Mouse (Mus musculus): ENCODE results near the gene Arl8b.

DNA sequence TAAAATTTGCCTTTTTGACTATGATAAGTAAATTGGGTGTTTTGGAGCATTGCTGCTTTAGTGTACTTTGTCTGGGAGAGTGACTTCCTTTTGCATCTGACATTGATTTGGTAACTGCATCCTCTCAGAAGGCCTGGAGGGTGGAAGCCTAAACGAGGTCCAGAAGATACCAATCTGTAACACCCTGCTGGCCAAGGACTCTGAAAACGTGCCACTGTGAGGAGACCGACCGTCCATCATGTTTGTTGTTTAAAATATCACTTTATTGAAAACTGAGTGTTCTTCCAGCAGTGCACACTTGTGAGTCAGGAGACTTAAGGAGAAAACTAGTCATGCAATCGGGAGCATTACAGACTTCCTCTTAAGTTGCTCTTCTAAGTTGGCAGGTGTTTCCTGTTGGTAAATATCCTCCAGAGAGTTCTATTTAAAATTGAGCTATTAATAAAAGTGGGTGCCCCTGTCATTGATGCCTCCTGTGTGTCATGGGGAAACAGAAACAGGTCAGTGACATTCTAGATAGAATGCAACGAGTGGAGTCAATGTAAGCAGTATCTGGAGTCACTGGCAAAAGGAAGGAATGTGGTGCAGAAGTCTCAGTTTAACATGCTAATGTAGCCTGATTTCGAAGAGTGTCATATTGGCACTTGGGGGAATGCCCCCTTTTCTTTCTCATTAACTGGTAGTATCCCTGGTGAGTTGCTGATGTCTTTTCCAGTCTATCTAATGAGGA is 42.1 kb downstream of the Arl8b start:
- TF ChIP-seq POLR2A (IDR thresholded peaks at IDR 0.05; ENCODE audit: control insufficient read depth in 1 of 2, insufficient read depth in 1 of 2, low read depth in 1 of 2, low read length in 2 of 2, poor library complexity in 1 of 2) (no peak), CHD2 (IDR thresholded peaks at IDR 0.05; ENCODE audit: low read length) (no peak), ZKSCAN1 (IDR thresholded peaks at IDR 0.05; ENCODE audit: low read depth, low read length) (no peak)
